Mouse (Mus musculus) hindbrain, embryonic 13.5 days (tissue): ENCODE results near the gene D130043K22Rik. TPM values are rescaled to one million over a fixed set of nuclear protein-coding genes. Genes with fewer than 3 reads are reported as not detected.
"Not testable (repeated sequence)": the region's sequence is repeated elsewhere in the genome, so short reads cannot be mapped to it uniquely, and the experiment has no call there.

Source experiments
- ATAC-seq: fragments of 200-750 bp; cut with Nextera tagmentation; 2 replicates; pipeline ENCODE4 v1.8.0; 2017; ENCODE audit warnings: moderate TSS enrichment; ENCODE audit not compliant: low FRiP score
- H3K27ac ChIP-seq: fragments of 300-500 bp; sonication (generic); 2 replicates; pipeline ENCODE4 v1.5.1; 2015; ENCODE audit warnings: inconsistent platforms, mild to moderate bottlenecking, moderate library complexity
- H3K27me3 ChIP-seq: fragments of 300-500 bp; sonication (generic); 2 replicates; pipeline ENCODE4 v1.6.1; 2015; ENCODE audit warnings: mild to moderate bottlenecking, inconsistent platforms
- H3K36me3 ChIP-seq: fragments of 300-500 bp; sonication (generic); 2 replicates; pipeline ENCODE4 v1.6.1; 2015; ENCODE audit warnings: mild to moderate bottlenecking, inconsistent platforms
- H3K4me1 ChIP-seq: fragments of 300-500 bp; sonication (generic); replicated peaks from 2 replicates; pipeline ENCODE4 v1.6.1; 2015; ENCODE audit warnings: inconsistent platforms
- H3K4me2 ChIP-seq: fragments of 300-500 bp; sonication (generic); 2 replicates; pipeline ENCODE4 v1.6.1; 2015; ENCODE audit warnings: inconsistent platforms, mild to moderate bottlenecking, moderate library complexity
- H3K4me3 ChIP-seq: fragments of 300-500 bp; sonication (generic); 2 replicates; pipeline ENCODE4 v1.5.1; 2015; ENCODE audit warnings: mild to moderate bottlenecking, inconsistent platforms
- H3K9ac ChIP-seq: fragments of 300-500 bp; sonication (generic); 2 replicates; pipeline ENCODE4 v1.6.1; 2015; ENCODE audit warnings: mild to moderate bottlenecking, inconsistent platforms
- H3K9me3 ChIP-seq: fragments of 300-500 bp; sonication (generic); 2 replicates; pipeline ENCODE4 v1.6.1; 2016; ENCODE audit warnings: inconsistent platforms
- WGBS: fragments of 180-500 bp; shearing (Covaris S2); methylation state at CpG from one replicate; pipeline ENCODE4 v1.1.7; 2015; 5-methylcytosine and 5-hydroxymethylcytosine counted together
- polyA plus RNA-seq: library from polyadenylated mRNA; unstranded; fragments of >200 nt; fragmentation: Nextera tagmentation; extraction: Ambion mirVana; gene quantifications from 2 replicates; pipeline ENCODE4 v1.2.1, GENCODE M21; 2015

D130043K22Rik gene
- polyA plus RNA-seq, 1 experiment from 2014 or later, result 4.0 TPM

DNA sequence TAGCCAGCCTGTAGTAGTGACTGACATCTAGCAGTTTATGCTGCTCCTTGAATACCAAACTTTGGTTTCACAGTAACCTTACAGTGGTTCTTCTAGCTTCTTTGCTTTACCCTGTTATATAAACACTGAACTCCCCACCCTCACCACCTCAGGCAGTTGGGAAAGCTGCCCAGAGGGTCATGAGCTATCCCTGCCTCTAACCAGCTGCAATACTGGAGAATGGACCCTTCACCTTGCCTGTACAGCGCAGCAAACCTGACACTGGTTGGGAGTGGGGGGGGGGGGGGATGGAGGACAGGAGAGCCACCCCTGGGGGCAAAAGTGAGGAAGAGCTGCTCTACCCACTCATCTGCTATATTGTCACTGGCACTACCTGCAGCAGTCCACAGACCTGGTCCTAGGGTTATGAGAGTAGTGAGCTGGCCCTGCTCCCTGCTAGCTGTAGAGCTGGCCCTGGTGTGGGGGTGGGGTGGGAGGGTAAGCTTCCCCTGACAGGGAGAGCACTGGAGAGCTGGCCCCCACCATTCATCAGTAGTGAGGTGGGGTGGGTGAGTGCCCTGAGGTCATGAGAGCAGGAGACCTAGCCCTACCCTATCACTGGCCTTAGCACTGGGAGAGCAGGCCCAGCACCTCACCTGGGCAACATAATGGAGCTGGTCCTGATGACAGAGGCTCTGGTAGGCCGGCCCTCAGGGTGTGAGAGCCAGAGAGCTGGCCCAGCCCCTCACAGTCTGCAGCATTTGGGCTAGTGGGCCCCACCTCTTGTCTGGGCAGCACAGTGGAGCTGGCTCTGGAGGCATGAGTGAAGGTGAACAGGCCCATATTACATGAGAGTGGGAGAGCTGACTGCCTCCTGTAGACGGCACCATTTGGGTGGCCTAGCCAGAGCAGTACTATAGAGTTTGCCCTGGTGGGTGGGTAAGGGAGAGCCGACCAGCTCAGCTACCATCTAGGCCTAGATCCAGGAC, 28.5 kb upstream of the D130043K22Rik start:
- WGBS, result 64% methylated on average over 4 of the region's 4 CpGs
- peak; percentile 79 for ATAC-seq

DNA sequence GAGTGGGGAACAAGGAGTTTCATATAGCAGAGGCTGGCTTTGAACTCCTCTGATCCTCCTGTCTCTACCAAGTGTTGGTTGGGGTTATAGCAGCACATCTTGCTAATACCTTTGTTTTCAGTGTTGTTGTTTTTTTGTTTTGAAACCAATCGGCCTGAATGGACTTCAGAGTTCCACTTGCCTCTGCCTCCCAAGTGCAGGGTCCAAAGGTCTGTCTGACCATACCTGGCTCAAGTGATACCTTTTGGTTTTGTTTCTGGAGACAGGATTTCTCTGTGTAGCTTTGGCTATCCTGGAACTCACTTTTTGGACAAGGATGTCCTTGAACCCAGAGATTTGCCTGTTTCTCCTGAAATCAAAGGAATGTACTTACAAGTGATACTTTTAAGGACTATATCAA, 25.0 kb upstream of the D130043K22Rik start:
- H3K4me3 ChIP-seq, result no peak overlapping the region
- no peak overlapping the region for H3K4me2 ChIP-seq
- H3K9me3 ChIP-seq, result no peaks in the 10 kb centered on the region
- no peaks in the 10 kb centered on the region for H3K27me3 ChIP-seq
- no peak overlapping the region for H3K9ac ChIP-seq
- H3K36me3 ChIP-seq, result peaks cover 11% of the 10 kb centered on the region; the same call in 1 of the 2 replicates
- H3K27ac ChIP-seq, result no peak overlapping the region
- H3K4me1 ChIP-seq, result no peaks in the 10 kb centered on the region
- 86% methylated on average over 1 of the region's 1 CpGs for WGBS
- no peak for ATAC-seq

More for the DNA sequence above, 28.5 kb upstream of the D130043K22Rik start:
- Histone ChIP-seq H3K36me3 (peaks cover 39% of the 10 kb centered on the region), H3K27ac (no peak overlapping the region), H3K4me1 (no peaks in the 10 kb centered on the region), H3K4me3 (no peak overlapping the region), H3K27me3 (no peaks in the 10 kb centered on the region), H3K4me2 (no peak overlapping the region), H3K9ac (no peak overlapping the region), H3K9me3 (no peaks in the 10 kb centered on the region)

- no peak overlapping the region for H3K4me2 ChIP-seq
- H3K27ac ChIP-seq, result no peak overlapping the region
- H3K9me3 ChIP-seq, result no peaks in the 10 kb centered on the region
- no peak overlapping the region for H3K4me3 ChIP-seq
- H3K27me3 ChIP-seq, result no peaks in the 10 kb centered on the region
- ATAC-seq, result no peak
- H3K36me3 ChIP-seq, result peaks cover 4% of the 10 kb centered on the region; the same call in 1 of the 2 replicates
- WGBS, result 90% methylated on average over 16 of the region's 16 CpGs
- H3K9ac ChIP-seq, result no peak overlapping the region
- H3K4me1 ChIP-seq, result no peaks in the 10 kb centered on the region
These were observed 22.1 kb upstream of the D130043K22Rik start for GRCm38 (mm10) chr13:24822663-24823343.

DNA sequence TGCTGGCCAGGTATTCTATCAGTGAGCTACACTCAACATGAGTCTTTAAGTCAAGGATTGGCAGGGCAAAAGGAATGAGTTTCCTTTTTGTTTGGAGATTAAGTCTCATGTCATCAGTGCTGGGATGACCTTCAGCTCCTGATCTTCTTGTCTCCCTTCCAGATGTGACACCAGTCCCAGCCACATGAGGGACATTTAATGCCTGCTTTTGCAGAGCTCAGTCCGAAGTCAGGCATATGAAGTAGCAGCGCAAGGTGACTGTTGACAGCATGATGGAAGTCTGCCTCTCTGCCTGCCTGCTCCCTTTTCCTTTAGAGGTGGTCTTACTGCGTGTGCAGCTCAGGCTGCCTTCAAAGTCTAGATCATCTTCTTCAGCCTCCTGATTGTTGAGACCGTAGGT, 20.3 kb upstream of the D130043K22Rik start:
- Histone ChIP-seq H3K27ac (no peak overlapping the region), H3K4me3 (no peak overlapping the region), H3K4me1 (no peaks in the 10 kb centered on the region), H3K27me3 (no peaks in the 10 kb centered on the region), H3K9me3 (no peaks in the 10 kb centered on the region), H3K9ac (no peak overlapping the region), H3K4me2 (no peak overlapping the region), H3K36me3 (no peaks in the 10 kb centered on the region)
- ATAC-seq, result no peak
- WGBS, result 94% methylated on average over 4 of the region's 4 CpGs

DNA sequence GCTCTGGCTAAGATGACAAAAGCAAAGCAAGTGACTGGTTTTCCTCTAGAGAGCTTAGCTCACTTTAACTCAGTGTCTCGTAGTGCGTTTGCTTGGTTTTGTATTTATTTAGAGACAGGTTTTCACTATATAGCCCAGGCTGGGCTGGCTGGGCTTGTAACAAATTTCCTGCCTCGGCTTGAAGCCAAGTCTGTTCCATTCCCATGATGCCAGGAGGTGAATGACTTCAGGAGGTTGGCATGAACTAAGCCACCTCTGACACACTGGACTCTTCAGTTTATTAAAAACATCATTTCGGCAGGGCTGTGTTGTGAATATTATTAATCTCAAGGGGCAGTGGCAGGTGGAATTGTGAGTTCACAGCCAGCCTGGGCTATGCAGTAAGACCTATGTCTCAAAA, 19.3 kb upstream of the D130043K22Rik start:
- H3K4me1 ChIP-seq, result peaks cover 1% of the 10 kb centered on the region
- H3K27ac ChIP-seq, result no peak overlapping the region
- 87% methylated on average over 4 of the region's 4 CpGs for WGBS
- H3K4me2 ChIP-seq, result no peak overlapping the region
- no peaks in the 10 kb centered on the region for H3K27me3 ChIP-seq
- no peak overlapping the region for H3K9ac ChIP-seq
- no peaks in the 10 kb centered on the region for H3K36me3 ChIP-seq
- no peaks in the 10 kb centered on the region for H3K9me3 ChIP-seq
- H3K4me3 ChIP-seq, result no peak overlapping the region
- ATAC-seq, result no peak

DNA sequence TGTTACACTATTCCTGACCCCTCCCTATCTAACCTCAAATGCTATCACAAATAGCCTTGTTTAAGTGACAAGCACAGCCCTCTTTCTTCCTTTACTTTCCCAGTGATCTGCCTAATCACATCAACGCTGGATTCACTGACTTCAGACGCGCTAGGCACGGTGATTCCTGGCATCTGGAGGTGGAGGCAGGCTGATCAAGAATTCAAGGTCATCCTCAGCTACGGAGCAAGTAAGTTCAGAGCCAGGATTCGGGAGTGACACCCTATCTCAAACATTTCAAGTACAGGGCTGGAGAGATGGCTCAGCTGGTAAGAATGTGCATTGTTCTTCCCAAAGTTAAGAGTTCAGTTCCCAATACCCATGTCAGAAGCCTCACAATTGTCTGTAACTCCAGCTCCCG, 18.8 kb upstream of the D130043K22Rik start:
- H3K4me1 ChIP-seq, result peaks cover 4% of the 10 kb centered on the region
- no peak overlapping the region for H3K9ac ChIP-seq
- no peaks in the 10 kb centered on the region for H3K36me3 ChIP-seq
- 91% methylated on average over 7 of the region's 7 CpGs for WGBS
- ATAC-seq, result no peak
- H3K4me2 ChIP-seq, result no peak overlapping the region
- H3K9me3 ChIP-seq, result no peaks in the 10 kb centered on the region
- H3K27ac ChIP-seq, result no peak overlapping the region
- no peak overlapping the region for H3K4me3 ChIP-seq
- H3K27me3 ChIP-seq, result no peaks in the 10 kb centered on the region

DNA sequence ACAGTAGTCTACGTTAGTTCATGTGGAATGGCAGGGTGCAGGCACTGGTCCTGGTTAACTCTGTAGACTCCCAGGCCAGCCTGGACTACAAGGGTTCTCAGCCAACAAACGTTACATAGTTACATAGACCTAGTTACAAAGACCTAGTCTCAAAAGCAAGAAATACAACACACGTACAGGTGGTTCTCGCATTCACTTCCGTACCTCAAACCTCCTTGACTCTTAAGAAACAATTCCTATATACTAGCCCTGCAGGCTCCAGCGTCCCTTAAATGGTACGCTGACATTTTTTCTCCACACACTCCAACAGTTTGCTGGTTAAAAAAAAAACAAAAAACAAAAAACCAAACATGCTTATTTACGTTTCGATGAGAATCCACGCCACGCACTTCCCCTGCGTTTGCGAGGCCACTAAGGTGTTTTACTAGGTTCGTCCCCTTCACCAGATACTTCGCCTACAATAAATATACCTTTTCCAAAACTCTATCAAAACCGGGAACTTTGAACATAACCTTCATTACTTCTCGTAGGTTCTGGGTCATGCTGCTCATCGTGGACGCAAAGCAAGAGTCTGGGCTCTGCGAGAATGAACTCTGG, 14.1 kb upstream of the D130043K22Rik start:
- peaks cover 33% of the 10 kb centered on the region for H3K4me1 ChIP-seq
- peak overlapping the region; percentile 95 for H3K27ac ChIP-seq
- peak overlapping the region; percentile 73 for H3K4me2 ChIP-seq
- no peak for ATAC-seq
- WGBS, result 4% methylated on average over 20 of the region's 20 CpGs
- no peaks in the 10 kb centered on the region for H3K27me3 ChIP-seq
- H3K9ac ChIP-seq, result peak overlapping the region; percentile 73
- no peaks in the 10 kb centered on the region for H3K9me3 ChIP-seq
- H3K36me3 ChIP-seq, result no peaks in the 10 kb centered on the region
- peak overlapping the region; percentile 94 for H3K4me3 ChIP-seq

DNA sequence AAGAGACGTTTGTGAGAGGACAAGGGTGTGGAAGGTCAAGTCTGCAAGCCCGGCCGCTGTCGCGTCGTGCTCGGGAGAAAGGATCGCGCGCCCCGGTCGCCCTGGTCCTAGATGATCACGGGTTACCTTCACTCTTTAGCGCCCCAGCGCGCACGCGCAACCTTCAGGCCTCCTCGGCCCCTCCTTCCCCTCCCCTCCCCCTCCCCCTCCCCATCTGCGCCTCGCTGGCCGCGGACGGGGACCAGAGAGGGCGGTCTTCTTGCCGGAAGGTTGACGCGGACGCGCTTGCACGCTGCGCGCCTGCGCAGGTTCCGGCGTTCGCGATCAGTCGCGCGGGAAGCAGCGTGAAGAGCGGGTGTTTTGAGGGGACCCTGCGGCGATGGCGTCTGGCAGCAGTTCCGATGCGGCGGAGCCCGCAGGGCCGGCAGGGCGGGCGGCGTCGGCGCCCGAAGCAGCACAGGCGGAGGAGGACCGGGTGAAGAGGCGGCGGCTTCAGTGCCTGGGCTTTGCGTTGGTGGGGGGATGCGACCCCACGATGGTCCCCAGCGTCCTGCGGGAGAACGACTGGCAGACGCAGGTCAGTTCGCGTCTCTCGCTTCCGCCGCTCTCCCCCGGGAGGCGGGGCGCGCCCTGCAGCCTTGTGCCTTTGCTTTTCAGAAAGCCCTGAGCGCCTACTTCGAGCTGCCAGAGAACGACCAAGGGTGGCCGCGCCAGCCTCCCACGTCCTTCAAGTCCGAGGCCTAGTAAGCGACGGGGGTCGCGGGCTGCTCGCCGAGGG, 13.4 kb upstream of the D130043K22Rik start, which contains the start of the genes Acot13 and Tdp2:
TSS of gene Acot13 (minus strand) at position 188 of the 778 bp plus-strand sequence.
TSS of gene Tdp2 (plus strand) at position 327 of the 778 bp plus-strand sequence.
- peak; percentile 98 for ATAC-seq
- Histone ChIP-seq H3K27me3 (no peaks in the 10 kb centered on the region), H3K36me3 (no peaks in the 10 kb centered on the region), H3K4me3 (peak within 1 kb of the TSS; percentile 94), H3K9ac (peak within 1 kb of the TSS; percentile 94), H3K4me2 (peak within 1 kb of the TSS; percentile 73), H3K4me1 (peaks cover 34% of the 10 kb centered on the region), H3K9me3 (no peaks in the 10 kb centered on the region), H3K27ac (peak within 1 kb of the TSS; percentile 95)
- under 1% methylated on average over 88 of the region's 90 CpGs for WGBS

DNA sequence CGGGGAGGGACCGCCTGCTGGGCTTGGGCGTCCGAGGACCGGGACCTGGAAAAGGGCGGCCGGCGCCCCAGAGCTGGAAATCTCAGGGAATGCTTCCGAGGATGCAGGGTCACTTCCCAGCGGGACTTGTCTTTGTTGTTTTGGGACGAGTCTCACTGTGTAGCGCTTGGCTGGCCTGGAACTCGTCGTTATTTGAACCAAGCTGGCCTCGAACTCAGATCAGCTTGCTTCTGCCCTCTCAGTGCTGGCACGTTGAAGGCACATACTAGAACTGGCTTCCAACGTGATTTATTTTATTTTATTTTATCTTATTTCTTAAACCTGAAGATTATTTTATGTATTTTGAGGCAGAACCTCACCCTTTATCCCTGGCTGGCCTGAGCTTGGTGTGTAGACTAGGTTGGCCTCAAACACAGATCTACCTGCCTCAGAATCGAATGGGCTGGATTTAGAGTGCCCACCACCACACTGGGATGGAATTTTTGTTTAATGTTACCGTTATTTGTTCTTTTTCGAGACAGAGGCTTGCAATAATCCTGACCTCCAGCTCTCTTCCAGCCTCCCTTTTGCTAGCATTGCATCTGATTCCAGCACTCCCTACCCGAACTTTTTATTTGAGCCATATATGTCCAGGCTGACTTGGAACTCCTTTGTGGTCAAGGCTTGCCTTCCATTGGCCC, 12.7 kb upstream of the D130043K22Rik start:
- Histone ChIP-seq H3K27me3 (no peaks in the 10 kb centered on the region), H3K9me3 (no peaks in the 10 kb centered on the region), H3K4me1 (peaks cover 34% of the 10 kb centered on the region), H3K4me2 (peak overlapping the region; percentile 73), H3K9ac (peak overlapping the region; percentile 94), H3K27ac (peak overlapping the region; percentile 95), H3K4me3 (peak overlapping the region; percentile 94), H3K36me3 (no peaks in the 10 kb centered on the region)
- WGBS, result 6% methylated on average over 21 of the region's 21 CpGs
- ATAC-seq, result peak; percentile 37

DNA sequence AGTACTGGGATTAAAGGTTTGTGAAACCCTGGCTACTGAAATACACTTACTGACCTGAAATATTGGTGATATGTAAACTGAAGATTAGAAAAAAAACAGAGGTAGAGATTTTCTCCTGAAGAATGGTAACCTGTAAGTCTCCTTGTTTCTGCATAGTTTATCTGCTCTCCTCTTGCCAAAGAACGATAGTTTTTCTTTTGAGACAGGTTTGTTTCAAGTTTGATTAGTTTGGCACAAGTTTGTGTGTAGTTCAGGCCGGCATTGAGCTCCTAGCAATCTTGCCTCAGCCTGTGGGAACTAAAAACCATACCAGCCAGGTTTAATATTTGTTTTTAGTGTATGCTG, 12.2 kb upstream of the D130043K22Rik start:
- Histone ChIP-seq H3K36me3 (no peaks in the 10 kb centered on the region), H3K4me2 (peak overlapping the region; percentile 73), H3K27me3 (no peaks in the 10 kb centered on the region), H3K9me3 (no peaks in the 10 kb centered on the region), H3K4me3 (peak overlapping the region; percentile 94), H3K27ac (no peak overlapping the region), H3K9ac (peak overlapping the region; percentile 94), H3K4me1 (peaks cover 34% of the 10 kb centered on the region)
- WGBS, result 63% methylated on average over 2 of the region's 2 CpGs
- no peak for ATAC-seq

- H3K4me2 ChIP-seq, H3K27ac ChIP-seq, ATAC-seq, H3K27me3 ChIP-seq, H3K4me3 ChIP-seq, H3K9ac ChIP-seq, H3K9me3 ChIP-seq: not testable (repeated sequence)
- H3K36me3 ChIP-seq, result peaks cover 13% of the 10 kb centered on the region
- 97% methylated on average over 8 of the region's 8 CpGs for WGBS
- H3K4me1 ChIP-seq, result peaks cover 23% of the 10 kb centered on the region
These were observed 7.2 kb upstream of the D130043K22Rik start for GRCm38 (mm10) chr13:24837765-24838164.
